Mouse (Mus musculus) MEL (cell line): ENCODE data around the gene Pigr. TPM values are rescaled to one million over a fixed set of nuclear protein-coding genes. Genes with fewer than 3 reads are reported as not detected.
A peak's percentile ranks its signal among the peaks of the same experiment; 100 is the strongest.

Experiments used
- DNase-seq: peaks from one replicate; pipeline ENCODE4 v3.0.0; 2011; ENCODE audit warnings: low read depth, low spot score
- H3K27ac ChIP-seq: 2 replicates; pipeline ENCODE4 v1.5.1; 2012; ENCODE audit warnings: low read depth, mild to moderate bottlenecking, control low read depth, low read length, moderate library complexity; ENCODE audit not compliant: control insufficient read depth
- H3K27me3 ChIP-seq, 2 experiments: fragments of 150-350 bp in 1 of 2; sonication (generic) in 1 of 2; 2 replicates each; pipeline ENCODE4 v1.6.1; 2012; ENCODE audit warnings: low read length in 2 of 2, mild to moderate bottlenecking in 2 of 2, improper control_type of control experiment in 1 of 2, moderate library complexity in 1 of 2; ENCODE audit not compliant: insufficient read depth in 2 of 2, control insufficient read depth in 1 of 2
- H3K36me3 ChIP-seq, 2 experiments: 2 replicates each; pipeline ENCODE4 v1.6.1; 2012 to 2014; ENCODE audit warnings: low read length in 2 of 2, improper control_type of control experiment in 1 of 2, inconsistent platforms in 1 of 2, mild to moderate bottlenecking in 1 of 2; ENCODE audit not compliant: insufficient read depth in 2 of 2, control insufficient read depth in 1 of 2
- H3K4me1 ChIP-seq, 2 experiments: fragments of 150-350 bp in 1 of 2; sonication (generic) in 1 of 2; 2 replicates each; pipeline ENCODE4 v1.6.1; 2012; ENCODE audit warnings: low read length in 2 of 2, improper control_type of control experiment in 1 of 2, mild to moderate bottlenecking in 1 of 2; ENCODE audit not compliant: insufficient read depth in 2 of 2, control insufficient read depth in 1 of 2
- H3K4me3 ChIP-seq, 2 experiments: fragments of 150-350 bp in 1 of 2; sonication (generic) in 1 of 2; 2 replicates each; pipeline ENCODE4 v1.5.1; 2012; ENCODE audit warnings: low read depth in 2 of 2, low read length in 2 of 2, mild to moderate bottlenecking in 2 of 2, moderate library complexity in 2 of 2, control low read depth in 1 of 2, improper control_type of control experiment in 1 of 2; ENCODE audit not compliant: control insufficient read depth in 1 of 2, insufficient read depth in 1 of 2
- H3K79me2 ChIP-seq: 2 replicates; pipeline ENCODE4 v1.6.1; 2012; ENCODE audit warnings: mild to moderate bottlenecking, low read length, moderate library complexity; ENCODE audit not compliant: control insufficient read depth, poor library complexity, insufficient read depth
- H3K9ac ChIP-seq: 2 replicates; pipeline ENCODE4 v1.6.1; 2012; ENCODE audit warnings: low read depth, mild to moderate bottlenecking, control low read depth, low read length, moderate library complexity; ENCODE audit not compliant: control insufficient read depth, poor library complexity, severe bottlenecking
- H3K9me3 ChIP-seq: fragments of 150-350 bp; sonication (generic); replicated peaks from 2 replicates; pipeline ENCODE4 v1.6.1; 2012; ENCODE audit warnings: mild to moderate bottlenecking, low read length, improper control_type of control experiment, moderate library complexity; ENCODE audit not compliant: insufficient read depth
- BHLHE40 ChIP-seq: IDR thresholded peaks from 2 replicates; pipeline ENCODE4 v1.6.1; 2012; ENCODE audit warnings: low read depth, mild to moderate bottlenecking, inconsistent platforms, low read length, improper control_type of control experiment, borderline replicate concordance
- CHD2 ChIP-seq: IDR thresholded peaks from 2 replicates; pipeline ENCODE4 v1.6.1; 2011; ENCODE audit warnings: low read length, improper control_type of control experiment
- CTCF ChIP-seq, 3 experiments: IDR thresholded peaks in 2 of 3; conservative IDR thresholded peaks in 1 of 3; 2 replicates each; pipeline ENCODE4 v1.5.1; 2011 to 2012; ENCODE audit warnings: low read length in 3 of 3, low read depth in 2 of 3, mild to moderate bottlenecking in 2 of 3, improper control_type of control experiment in 1 of 3, inconsistent platforms in 1 of 3, mixed read lengths in 1 of 3, moderate library complexity in 1 of 3; ENCODE audit not compliant: control insufficient read depth in 1 of 3, insufficient read depth in 1 of 3, poor library complexity in 1 of 3, severe bottlenecking in 1 of 3
- ELF1 ChIP-seq: IDR thresholded peaks from 2 replicates; pipeline ENCODE4 v1.6.1; 2014; ENCODE audit warnings: low read depth, mild to moderate bottlenecking, inconsistent platforms, low read length, improper control_type of control experiment, moderate library complexity
- EP300 ChIP-seq, 2 experiments: IDR thresholded peaks; 2 replicates each; pipeline ENCODE4 v1.6.1; 2011; ENCODE audit warnings: improper control_type of control experiment in 2 of 2, low read length in 2 of 2, low read depth in 1 of 2, mild to moderate bottlenecking in 1 of 2
- GABPA ChIP-seq: IDR thresholded peaks from 2 replicates; pipeline ENCODE4 v1.6.1; 2012; ENCODE audit warnings: low read depth, mild to moderate bottlenecking, inconsistent platforms, low read length, improper control_type of control experiment, moderate library complexity
- HCFC1 ChIP-seq: IDR thresholded peaks from 2 replicates; pipeline ENCODE4 v1.6.1; 2012; ENCODE audit warnings: low read depth, mild to moderate bottlenecking, inconsistent platforms, low read length, improper control_type of control experiment, moderate library complexity
- KAT2A ChIP-seq: conservative IDR thresholded peaks from 2 replicates; pipeline ENCODE4 v1.6.1; 2012; ENCODE audit warnings: low read depth, low read length, improper control_type of control experiment, inconsistent platforms
- MAX ChIP-seq: IDR thresholded peaks from 2 replicates; pipeline ENCODE4 v1.6.1; 2011; ENCODE audit warnings: low read length, improper control_type of control experiment
- MAZ ChIP-seq: IDR thresholded peaks from 2 replicates; pipeline ENCODE4 v1.6.1; 2012; ENCODE audit warnings: low read depth, mild to moderate bottlenecking, inconsistent platforms, low read length, improper control_type of control experiment
- MEF2A ChIP-seq: IDR thresholded peaks from 2 replicates; pipeline ENCODE4 v1.6.1; 2014; ENCODE audit warnings: low read depth, mild to moderate bottlenecking, inconsistent platforms, low read length, improper control_type of control experiment; ENCODE audit not compliant: poor library complexity, insufficient replicate concordance, severe bottlenecking; ENCODE audit errors: extremely low read depth
- MYB ChIP-seq: IDR thresholded peaks from 2 replicates; pipeline ENCODE4 v1.6.1; 2011; ENCODE audit warnings: mild to moderate bottlenecking, low read depth, low read length, improper control_type of control experiment
- MYC ChIP-seq: IDR thresholded peaks from 2 replicates; pipeline ENCODE4 v1.6.1; 2011; ENCODE audit warnings: low read depth, mild to moderate bottlenecking, low read length, improper control_type of control experiment, moderate library complexity
- POLR2AphosphoS2 ChIP-seq: IDR thresholded peaks from 2 replicates; pipeline ENCODE4 v1.6.1; 2011; ENCODE audit warnings: low read length, improper control_type of control experiment
- RAD21 ChIP-seq: IDR thresholded peaks from 2 replicates; pipeline ENCODE4 v1.6.1; 2011; ENCODE audit warnings: mild to moderate bottlenecking, low read depth, low read length, improper control_type of control experiment
- SIN3A ChIP-seq: IDR thresholded peaks from 2 replicates; pipeline ENCODE4 v1.6.1; 2012; ENCODE audit warnings: low read length, improper control_type of control experiment, inconsistent platforms
- SMC3 ChIP-seq: IDR thresholded peaks from 2 replicates; pipeline ENCODE4 v1.6.1; 2011; ENCODE audit warnings: low read depth, low read length, improper control_type of control experiment
- TBP ChIP-seq: IDR thresholded peaks from 2 replicates; pipeline ENCODE4 v1.8.0; 2011; ENCODE audit warnings: low read depth, low read length, improper control_type of control experiment
- USF2 ChIP-seq, 2 experiments: IDR thresholded peaks; 2 replicates each; pipeline ENCODE4 v1.6.1; 2011 to 2012; ENCODE audit warnings: improper control_type of control experiment in 2 of 2, low read length in 2 of 2, borderline replicate concordance in 1 of 2, inconsistent platforms in 1 of 2, low read depth in 1 of 2, mild to moderate bottlenecking in 1 of 2; ENCODE audit not compliant: insufficient read depth in 1 of 2
- ZC3H11A ChIP-seq: IDR thresholded peaks from 2 replicates; pipeline ENCODE4 v1.6.1; 2012; ENCODE audit warnings: low read depth, mild to moderate bottlenecking, inconsistent platforms, low read length, improper control_type of control experiment
- ZMIZ1 ChIP-seq: IDR thresholded peaks from 2 replicates; pipeline ENCODE4 v1.6.1; 2012; ENCODE audit warnings: low read depth, mild to moderate bottlenecking, inconsistent platforms, low read length, improper control_type of control experiment, moderate library complexity
- ZNF384 ChIP-seq: IDR thresholded peaks from 2 replicates; pipeline ENCODE4 v1.6.1; 2012; ENCODE audit warnings: low read depth, mild to moderate bottlenecking, inconsistent platforms, low read length, improper control_type of control experiment
- polyA plus RNA-seq, 2 experiments: library from polyadenylated mRNA; stranded (reverse) in 1 of 2; unstranded in 1 of 2; fragments of >175 nt in 1 of 2; fragments of >200 nt in 1 of 2; gene quantifications; 2 replicates each; pipeline versions ENCODE4 v1.2.1 to v1.2.4; 2012; ENCODE audit warnings: low replicate concordance in 2 of 2, low read depth in 1 of 2; ENCODE audit not compliant: insufficient read length in 2 of 2, insufficient read depth in 1 of 2, missing spikeins in 1 of 2
- total RNA-seq: library from RNA; depleted of rRNA; stranded (reverse); fragments of 300-350 nt; gene quantifications from 2 replicates; pipeline ENCODE4 v1.2.3, GENCODE M21; 2012

Pigr gene
- total and polyA plus RNA-seq, 3 experiments = not detected

- H3K79me2 ChIP-seq = no peaks in the 10 kb centered on the region
- peak in 2 of 3 experiments; percentile 18 to 41; a peak in 3 of 6 replicates for TF ChIP-seq CTCF (IDR thresholded peaks at IDR 0.05 in 2 of 3, conservative IDR thresholded peaks at IDR 0.05 in 1 of 3; ENCODE audit: control insufficient read depth in 1 of 3, insufficient read depth in 1 of 3, low read depth in 2 of 3, low read length in 3 of 3, poor library complexity in 1 of 3, severe bottlenecking in 1 of 3)
- TF ChIP-seq SMC3 = peak; percentile 40
- TF ChIP-seq EP300 (IDR thresholded peaks at IDR 0.05; ENCODE audit: low read depth in 1 of 2, low read length in 2 of 2) = no peak
- no peak; the same call in 1 of the 2 replicates for TF ChIP-seq RAD21
- H3K4me1 ChIP-seq = no peaks in the 10 kb centered on the region
- H3K36me3 ChIP-seq = no peaks in the 10 kb centered on the region
- peaks cover 0 to 6% of the 10 kb centered on the region in 2 experiments for H3K27me3 ChIP-seq
- no peaks in the 10 kb centered on the region for H3K9me3 ChIP-seq
- no peak overlapping the region for H3K4me3 ChIP-seq
- H3K27ac ChIP-seq = no peak overlapping the region
- H3K9ac ChIP-seq = no peak overlapping the region
- DNase-seq = peak; percentile 17
Measured at GRCm38 (mm10) chr1:130787001-130787400, 39.5 kb upstream of the Pigr start.

GRCm38 (mm10) chr1:130789512-130790451 lies 36.7 kb upstream of the Pigr start:
- peaks cover 1 to 2% of the 10 kb centered on the region in 2 experiments for H3K27me3 ChIP-seq
- H3K9ac ChIP-seq = no peak overlapping the region

GRCm38 (mm10) chr1:130795331-130795730 lies 31.2 kb upstream of the Pigr start:
- no peak for DNase-seq
- TF ChIP-seq MAX (no peak), POLR2AphosphoS2 (no peak), CTCF (IDR thresholded peaks at IDR 0.05 in 2 of 3, conservative IDR thresholded peaks at IDR 0.05 in 1 of 3; ENCODE audit: control insufficient read depth in 1 of 3, insufficient read depth in 1 of 3, low read depth in 2 of 3, low read length in 3 of 3, poor library complexity in 1 of 3, severe bottlenecking in 1 of 3) (no peak), EP300 (IDR thresholded peaks at IDR 0.05; ENCODE audit: low read depth in 1 of 2, low read length in 2 of 2) (no peak), ZNF384 (no peak), SIN3A (no peak), USF2 (IDR thresholded peaks at IDR 0.05; ENCODE audit: borderline replicate concordance in 1 of 2, insufficient read depth in 1 of 2, low read depth in 1 of 2, low read length in 2 of 2) (no peak), GABPA (no peak), KAT2A (no peak), MEF2A (no peak), MYB (no peak)
- TF ChIP-seq, all 39 proteins: peak for 0

More at GRCm38 (mm10) chr1:130789512-130790451, 36.7 kb upstream of the Pigr start:
- DNase-seq = no peak
- Histone ChIP-seq H3K9me3 (no peaks in the 10 kb centered on the region), H3K4me3 (no peak overlapping the region), H3K4me1 (no peaks in the 10 kb centered on the region), H3K79me2 (no peaks in the 10 kb centered on the region), H3K36me3 (no peaks in the 10 kb centered on the region), H3K27ac (no peak overlapping the region)
- TF ChIP-seq TBP (no peak), USF2 (IDR thresholded peaks at IDR 0.05; ENCODE audit: borderline replicate concordance in 1 of 2, insufficient read depth in 1 of 2, low read depth in 1 of 2, low read length in 2 of 2) (no peak), ELF1 (no peak), RAD21 (no peak), HCFC1 (no peak), ZMIZ1 (no peak), MAZ (no peak), CHD2 (no peak), MYC (no peak), MEF2A (no peak), BHLHE40 (no peak), ZC3H11A (no peak)

More at GRCm38 (mm10) chr1:130795331-130795730, 31.2 kb upstream of the Pigr start:
- Histone ChIP-seq H3K4me3 (no peak overlapping the region), H3K36me3 (no peaks in the 10 kb centered on the region), H3K27me3 (peaks cover 2 to 4% of the 10 kb centered on the region in 2 experiments; a peak in 3 of 4 replicates), H3K9ac (no peak overlapping the region), H3K9me3 (no peaks in the 10 kb centered on the region), H3K79me2 (no peaks in the 10 kb centered on the region), H3K4me1 (no peaks in the 10 kb centered on the region), H3K27ac (no peak overlapping the region)
